Mouse (Mus musculus) G1E (cell line): ENCODE measurements around the gene Gm904. TPM values are rescaled to one million over a fixed set of nuclear protein-coding genes. Genes with fewer than 3 reads are reported as not detected.
"Not testable (repeated sequence)": the region's sequence is repeated elsewhere in the genome, so short reads cannot be mapped to it uniquely, and the experiment has no call there.

Experiments used
- ATAC-seq: 2 replicates; pipeline ENCODE4 v1.8.0; 2016; ENCODE audit warnings: mild to moderate bottlenecking; ENCODE audit not compliant: insufficient number of reproducible peaks, poor library complexity, low FRiP score, severe bottlenecking; ENCODE audit errors: extremely low read depth
- DNase-seq: peaks from one replicate; pipeline ENCODE4 v3.0.0; 2012; ENCODE audit warnings: low spot score
- H3K27me3 ChIP-seq: 2 replicates; pipeline ENCODE4 v1.6.1; 2012; ENCODE audit warnings: mild to moderate bottlenecking, low read length, inconsistent platforms; ENCODE audit not compliant: insufficient read depth
- H3K36me3 ChIP-seq: replicated peaks from 2 replicates; pipeline ENCODE3; 2012; ENCODE audit warnings: mild to moderate bottlenecking, inconsistent platforms
- H3K4me1 ChIP-seq: 2 replicates; pipeline ENCODE4 v1.6.1; 2012; ENCODE audit warnings: low read depth, low read length, inconsistent platforms, mixed read lengths; ENCODE audit not compliant: insufficient read depth
- H3K4me3 ChIP-seq: 2 replicates; pipeline ENCODE4 v1.5.1; 2012; ENCODE audit warnings: low read depth, mild to moderate bottlenecking, inconsistent platforms, low read length, moderate library complexity, mixed read lengths
- H3K9me3 ChIP-seq: replicated peaks from 2 replicates; pipeline ENCODE4 v1.6.1; 2012; ENCODE audit warnings: inconsistent platforms
- polyA plus RNA-seq: library from polyadenylated mRNA; stranded (reverse); fragments of >175 nt; gene quantifications from 2 replicates; pipeline ENCODE4 v1.2.3, GENCODE M21; 2012
- total RNA-seq, 2 experiments: library from RNA; stranded (forward) in 1 of 2; stranded (reverse) in 1 of 2; fragments of 200-1000 nt in 1 of 2; fragments of >200 nt in 1 of 2; fragmentation: Nextera tagmentation in 1 of 2; gene quantifications; 2 replicates each; pipeline ENCODE4 v1.2.3; 2014 to 2017

The Gm904 gene
- total RNA-seq (2014; fragmentation: Nextera tagmentation) (not detected in 2 replicates), total RNA-seq (2017) (not detected in 2 replicates), polyA plus RNA-seq (not detected in 2 replicates)

- not testable (repeated sequence) for ATAC-seq, H3K4me1 ChIP-seq, H3K36me3 ChIP-seq, H3K27me3 ChIP-seq, H3K9me3 ChIP-seq, DNase-seq, H3K4me3 ChIP-seq
These were observed at the start of gene Gm904 for GRCm38 (mm10) chr13:50642928-50643327. Gene Gm904, plus strand, starts transcription at chr13:50643228.

GRCm38 (mm10) chr13:50648771-50649170, 5.7 kb downstream of the Gm904 start:
- DNase-seq, H3K9me3 ChIP-seq, H3K4me1 ChIP-seq, H3K27me3 ChIP-seq, H3K36me3 ChIP-seq, ATAC-seq, H3K4me3 ChIP-seq: not testable (repeated sequence)

Other genes with a start within 250 kb of the Gm904 start
- gene Fbxw17, start 225.4 kb upstream of the Gm904 start, total RNA-seq (2014; fragmentation: Nextera tagmentation): not detected in 2 replicates
- gene Fbxw17, start 225.4 kb upstream of the Gm904 start, total RNA-seq (2017): 0.22 TPM in 1 of 2 replicates, not detected in the other
- gene Fbxw17, start 225.4 kb upstream of the Gm904 start, polyA plus RNA-seq: not detected in 2 replicates
- gene Gm47429, start 199.3 kb upstream of the Gm904 start, total RNA-seq (2014; fragmentation: Nextera tagmentation): not detected in 2 replicates
- not detected in 2 replicates for gene Gm47429, start 199.3 kb upstream of the Gm904 start, total RNA-seq (2017)
- not detected in 2 replicates for gene Gm47429, start 199.3 kb upstream of the Gm904 start, polyA plus RNA-seq
- gene Nutm2, start 175.9 kb upstream of the Gm904 start, total RNA-seq (2014; fragmentation: Nextera tagmentation): not detected in 2 replicates
- 0.06 TPM in 1 of 2 replicates, not detected in the other for gene Nutm2, start 175.9 kb upstream of the Gm904 start, total RNA-seq (2017)
- not detected in 2 replicates for gene Nutm2, start 175.9 kb upstream of the Gm904 start, polyA plus RNA-seq
- gene Gm8765, start 55.1 kb downstream of the Gm904 start, total RNA-seq (2014; fragmentation: Nextera tagmentation): not detected in 2 replicates
- 0.17 and 0.22 TPM in 2 replicates for gene Gm8765, start 55.1 kb downstream of the Gm904 start, total RNA-seq (2017)
- gene Gm8765, start 55.1 kb downstream of the Gm904 start, polyA plus RNA-seq: not detected in 2 replicates